Comparison of ENCODE assay signal across 30 mouse cellular contexts in genomic region chr16:36921980-36922379, GRCm38 (mm10). TPM values are rescaled to one million over a fixed set of nuclear protein-coding genes. Genes with fewer than 3 reads are reported as not detected.
A peak's percentile ranks its signal among the peaks of the same experiment; 100 is the strongest.
DNase-seq lines count a peak whose midpoint lies in the region; ATAC-seq and TF ChIP-seq lines count a peak whose summit lies in the region.
"Had no signal": no experiment of that assay in that cellular context is flagged by ENCODE, and none has a peak within 500 bp of the region (broad histone marks: within the 10 kb centered on the region; RNA-seq: fewer than 3 reads in every experiment).

No protein-coding gene starts in this region.

- H3K27me3 ChIP-seq in heart, embryonic 10.5 days (ENCODE audit: insufficient read depth, poor library complexity, severe bottlenecking), result no peaks in the 10 kb centered on the region
- no peaks in the 10 kb centered on the region for H3K27me3 ChIP-seq in heart, adult 2 months (ENCODE audit: control insufficient read depth, insufficient read depth, low read length)
- H3K27me3 ChIP-seq: forebrain, embryonic 13.5 days; limb, embryonic 15.5 days; liver, embryonic 13.5 days; midbrain, embryonic 15.5 days; stomach, embryonic 15.5 days had no signal

- no peak overlapping the region for H3K9ac ChIP-seq in heart, adult 2 months (ENCODE audit: low read depth, low read length)
- H3K9ac ChIP-seq: forebrain, embryonic 13.5 days; limb, embryonic 15.5 days; liver, embryonic 13.5 days; midbrain, embryonic 15.5 days; stomach, embryonic 15.5 days had no signal

- peak; percentile 87 for ATAC-seq in inflammation-experienced regulatory T-cells, adult 6 months
- ATAC-seq: forebrain, embryonic 13.5 days; hindbrain, postnatal 0 days; intestine, postnatal 0 days; midbrain, embryonic 15.5 days had no signal

- peak; percentile 63 for DNase-seq in heart, embryonic 10.5 days (ENCODE audit: low spot score)
- no peak for DNase-seq in heart, adult 2 months
- peak; percentile 39 for DNase-seq in thymus, postnatal 25 days
- DNase-seq in gastrocnemius, adult 8-10 months (ENCODE audit: low spot score in 2 of 2), result no peak
- DNase-seq in embryo, embryonic 10.5 days (ENCODE audit: low spot score), result no peak
- DNase-seq in adipocyte (ENCODE audit: low spot score), result no peak
- DNase-seq: adrenal gland, postnatal 36 days; cerebellum, adult 18-20 months; gastrocnemius, postnatal 25 days; heart, adult 18-20 months; heart, postnatal 14 days; kidney, adult 9 months; kidney, postnatal 10 days; layer of hippocampus, adult 9-11 months; liver, embryonic 13.5 days; lung, adult 2 months; lung, postnatal 10 days; right cerebral cortex, postnatal 25 days had no signal

- H3K9me3 ChIP-seq in heart, embryonic 10.5 days, result no peaks in the 10 kb centered on the region
- H3K9me3 ChIP-seq: forebrain, embryonic 13.5 days; hindbrain, embryonic 10.5 days; limb, embryonic 10.5 days; limb, embryonic 15.5 days; liver, embryonic 13.5 days; midbrain, embryonic 10.5 days; midbrain, embryonic 15.5 days; stomach, embryonic 15.5 days had no signal

- peaks cover 69% of the 10 kb centered on the region for H3K36me3 ChIP-seq in heart, embryonic 10.5 days
- no peaks in the 10 kb centered on the region; the same call in 1 of the 2 replicates for H3K36me3 ChIP-seq in heart, adult 2 months (ENCODE audit: control insufficient read depth, insufficient read depth, low read length)

- intact Hi-C loops in heart, adult 2 months (cut with DNase I), result no loop called here

- no peaks in the 10 kb centered on the region for H3K4me1 ChIP-seq in heart, embryonic 10.5 days
- no peaks in the 10 kb centered on the region for H3K4me1 ChIP-seq in heart, adult 2 months (ENCODE audit: control insufficient read depth, insufficient read depth, low read length)
- H3K4me1 ChIP-seq: forebrain, embryonic 13.5 days; hindbrain, embryonic 10.5 days; limb, embryonic 10.5 days; limb, embryonic 15.5 days; liver, embryonic 13.5 days; midbrain, embryonic 10.5 days; midbrain, embryonic 15.5 days; stomach, embryonic 15.5 days had no signal

- no peak overlapping the region for H3K4me3 ChIP-seq in heart, embryonic 10.5 days
- no peak overlapping the region for H3K4me3 ChIP-seq in heart, adult 2 months
- H3K4me3 ChIP-seq: erythroblast, embryonic 14.5 days; forebrain, embryonic 13.5 days; hindbrain, embryonic 10.5 days; limb, embryonic 10.5 days; limb, embryonic 15.5 days; liver, embryonic 13.5 days; midbrain, embryonic 10.5 days; midbrain, embryonic 15.5 days; stomach, embryonic 15.5 days had no signal

- H3K27ac ChIP-seq in heart, embryonic 10.5 days, result no peak overlapping the region
- H3K27ac ChIP-seq in heart, adult 2 months, result no peak overlapping the region
- H3K27ac ChIP-seq: forebrain, embryonic 13.5 days; hindbrain, embryonic 10.5 days; hindbrain, postnatal 0 days; limb, embryonic 10.5 days; limb, embryonic 15.5 days; liver, embryonic 13.5 days; midbrain, embryonic 10.5 days; midbrain, embryonic 15.5 days; stomach, embryonic 15.5 days had no signal

- TF ChIP-seq POLR2A in heart, adult 2 months (IDR thresholded peaks at IDR 0.05; ENCODE audit: insufficient read depth, low read depth, low read length), result no peak

- no peak for TF ChIP-seq EP300 in heart, adult 2 months (IDR thresholded peaks at IDR 0.05; ENCODE audit: insufficient read depth, low read depth, low read length)

- TF ChIP-seq CTCF in heart, adult 2 months (IDR thresholded peaks at IDR 0.05), result no peak

- no peaks in the 10 kb centered on the region for H3K79me2 ChIP-seq in heart, adult 2 months (replicated peaks; ENCODE audit: control insufficient read depth, insufficient read depth, low read length)

- 81% methylated on average over 6 of the region's 6 CpGs for WGBS in heart, embryonic 10.5 days
- 88% methylated on average over 6 of the region's 6 CpGs for WGBS in heart, adult 2 months

RNA-seq across cellular contexts. Expression of gene Hcls1, which starts 12.8 kb away (rescaled TPM):
- 2.2 and 3.8 TPM in 2 replicates for polyA plus RNA-seq in heart, embryonic 10.5 days (2016; fragmentation: Nextera tagmentation; extraction: Ambion mirVana)
- 1 to 10 TPM; 7.3 to 9.1 TPM for total RNA-seq in heart, adult 2 months (2021)
- polyA plus RNA-seq in heart, adult 2 months (2012; rRNA removed), result 7.2 and 9.3 TPM in 2 replicates
- 100 to 1,000 TPM; 180 to 219 (median 188) TPM for polyA plus RNA-seq in inflammation-experienced regulatory T-cells, adult 6 months (2017; shearing (Covaris generic))
- total RNA-seq in gastrocnemius, adult 8-10 months (2022), result 1 to 10 TPM in 3 of 4 experiments, under 1 TPM in 1; 0.89 to 2.0 (median 1.7) TPM

RNA-seq across cellular contexts. Expression of gene Golgb1, which starts 47.0 kb away (rescaled TPM):
- polyA plus RNA-seq in heart, embryonic 10.5 days (2016; fragmentation: Nextera tagmentation; extraction: Ambion mirVana), result 56.4 and 67.1 TPM in 2 replicates
- total RNA-seq in heart, adult 2 months (2021), result 10 to 100 TPM; 41.6 to 52.1 TPM
- polyA plus RNA-seq in heart, adult 2 months (2012; rRNA removed), result 27.7 and 39.9 TPM in 2 replicates
- polyA plus RNA-seq in inflammation-experienced regulatory T-cells, adult 6 months (2017; shearing (Covaris generic)), result 10 to 100 TPM; 33.8 to 41.7 (median 37.1) TPM
- total RNA-seq in gastrocnemius, adult 8-10 months (2022), result 10 to 100 TPM; 27.1 to 32.0 (median 28.2) TPM

RNA-seq across cellular contexts. Expression of gene Eaf2, which starts 47.2 kb away (rescaled TPM):
- 0.38 and 1.3 TPM in 2 replicates for polyA plus RNA-seq in heart, embryonic 10.5 days (2016; fragmentation: Nextera tagmentation; extraction: Ambion mirVana)
- 1 to 10 TPM; 1.1 TPM for total RNA-seq in heart, adult 2 months (2021)
- 0.23 and 0.85 TPM in 2 replicates for polyA plus RNA-seq in heart, adult 2 months (2012; rRNA removed)
- polyA plus RNA-seq in inflammation-experienced regulatory T-cells, adult 6 months (2017; shearing (Covaris generic)), result 1 to 10 TPM in 1 of 3 experiments, under 1 TPM in 2; 0.36 to 2.0 (median 0.63) TPM
- under 1 TPM in 1 of 4 experiments, not detected in 3; 0.67 TPM for total RNA-seq in gastrocnemius, adult 8-10 months (2022)
- total RNA-seq: common myeloid progenitor, adult 5-6 weeks had no signal

Comparison
In these comparisons a context has a peak if more than half of its experiments do, and no peak if none do; other contexts are left out.
1. DNase-seq: peak in heart, embryonic 10.5 days (single experiment) and thymus, postnatal 25 days (single experiment); none in heart, adult 2 months (0 of 2), gastrocnemius, adult 8-10 months (0 of 2), embryo, embryonic 10.5 days (single experiment) and adipocyte (single experiment).
2. RNA of gene Hcls1, which starts 12.8 kb away (polyA plus RNA-seq): 180 to 219 TPM in inflammation-experienced regulatory T-cells, adult 6 months; 7.2 to 9.3 TPM in heart, adult 2 months and 2.2 to 3.8 TPM in heart, embryonic 10.5 days; every median in the first group is over 10 times any median in the second.